Mouse (Mus musculus) C2C12 (cell line): ENCODE measurements around the gene Cdc123.

ENCODE experiments used
- CEBPB ChIP-seq: IDR thresholded peaks from one replicate; pipeline ENCODE4 v1.6.1; 2011; ENCODE audit warnings: low read depth, mild to moderate bottlenecking, control low read depth, moderate library complexity
- CTCF ChIP-seq: IDR thresholded peaks from one replicate; pipeline ENCODE4 v1.5.1; 2011; ENCODE audit not compliant: control insufficient read depth, insufficient read depth, insufficient read length
- MAX ChIP-seq: IDR thresholded peaks from one replicate; pipeline ENCODE4 v1.6.1; 2011; ENCODE audit warnings: mild to moderate bottlenecking, control low read depth
- MYOD1 ChIP-seq: IDR thresholded peaks from one replicate; pipeline ENCODE4 v1.6.1; 2011; ENCODE audit warnings: low read depth; ENCODE audit not compliant: control insufficient read depth, insufficient read length
- MYOG ChIP-seq: IDR thresholded peaks from one replicate; pipeline ENCODE4 v1.6.1; 2011; ENCODE audit not compliant: control insufficient read depth, insufficient read length; ENCODE audit errors: extremely low read depth
- USF1 ChIP-seq: IDR thresholded peaks from one replicate; pipeline ENCODE4 v1.6.1; 2011; ENCODE audit warnings: low read depth, mild to moderate bottlenecking, control low read depth, moderate library complexity

DNA sequence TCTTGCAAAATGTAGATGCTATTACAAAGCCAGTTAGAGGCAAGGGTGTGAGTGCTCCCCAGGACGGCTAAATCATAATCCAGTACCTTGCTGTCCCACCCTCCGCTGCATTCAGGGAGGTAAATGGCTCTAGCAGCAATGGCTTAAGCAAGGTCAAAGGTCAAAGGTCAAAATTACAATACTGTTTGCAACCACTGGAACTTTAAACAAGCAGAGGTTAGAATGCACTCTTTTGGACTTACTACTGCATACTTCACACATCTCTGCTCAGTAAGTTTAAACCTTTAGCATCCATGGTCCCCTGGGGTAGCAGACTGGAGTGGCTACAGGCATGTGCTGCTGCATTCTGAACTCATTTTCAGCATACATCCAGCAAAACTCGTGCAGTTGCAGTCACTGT is 32.5 kb upstream of the Cdc123 start:
- no peak for TF ChIP-seq CTCF
- no peak for TF ChIP-seq CEBPB
- no peak for TF ChIP-seq MYOD1
- TF ChIP-seq USF1, result no peak
- no peak for TF ChIP-seq MYOG
- TF ChIP-seq MAX, result no peak
